Mouse (Mus musculus) lung, embryonic 14.5 days (tissue): ENCODE measurements around the gene Rnls. TPM values are rescaled to one million over a fixed set of nuclear protein-coding genes. Genes with fewer than 3 reads are reported as not detected.
A peak's percentile ranks its signal among the peaks of the same experiment; 100 is the strongest.
"Not testable (repeated sequence)": the region's sequence is repeated elsewhere in the genome, so short reads cannot be mapped to it uniquely, and the experiment has no call there.

Experiments
- ATAC-seq: fragments of 200-750 bp; cut with Nextera tagmentation; 2 replicates; pipeline ENCODE4 v1.8.0; 2017; ENCODE audit warnings: mild to moderate bottlenecking, moderate TSS enrichment, moderate library complexity; ENCODE audit not compliant: insufficient read depth
- DNase-seq: peaks from one replicate; pipeline ENCODE4 v3.0.0-alpha.2; 2015
- H3K27ac ChIP-seq: fragments of 300-500 bp; sonication (generic); 2 replicates; pipeline ENCODE4 v1.5.1; 2014; ENCODE audit warnings: low read depth, mild to moderate bottlenecking, moderate library complexity
- H3K27me3 ChIP-seq: fragments of 300-500 bp; sonication (generic); 2 replicates; pipeline ENCODE4 v1.6.1; 2014; ENCODE audit warnings: low read length, control low read depth; ENCODE audit not compliant: insufficient read depth
- H3K36me3 ChIP-seq: fragments of 300-500 bp; sonication (generic); 2 replicates; pipeline ENCODE4 v1.6.1; 2014; ENCODE audit warnings: control low read depth; ENCODE audit not compliant: insufficient read depth
- H3K4me1 ChIP-seq: fragments of 300-500 bp; sonication (generic); 2 replicates; pipeline ENCODE4 v1.6.1; 2014; ENCODE audit warnings: antibody characterized with exemption, control low read depth; ENCODE audit not compliant: insufficient read depth
- H3K4me2 ChIP-seq: fragments of 300-500 bp; sonication (generic); 2 replicates; pipeline ENCODE4 v1.6.1; 2014; ENCODE audit warnings: mild to moderate bottlenecking
- H3K4me3 ChIP-seq: fragments of 300-500 bp; sonication (generic); 2 replicates; pipeline ENCODE4 v1.5.1; 2014; ENCODE audit warnings: low read depth, low read length
- H3K9ac ChIP-seq: fragments of 300-500 bp; sonication (generic); 2 replicates; pipeline ENCODE4 v1.6.1; 2014
- H3K9me3 ChIP-seq: fragments of 300-500 bp; sonication (generic); 2 replicates; pipeline ENCODE4 v1.6.1; 2016; ENCODE audit warnings: low read depth, low read length, control low read depth
- CTCF ChIP-seq: IDR thresholded peaks from 2 replicates; pipeline ENCODE4 v1.5.1; 2016; ENCODE audit warnings: antibody characterized with exemption, low read depth
- WGBS: fragments of 180-500 bp; shearing (Covaris S2); extraction: QIAGEN DNeasy Blood & Tissue Kit; methylation state at CpG from one replicate; pipeline ENCODE4 v1.1.7; 2014; 5-methylcytosine and 5-hydroxymethylcytosine counted together
- polyA plus RNA-seq: library from polyadenylated mRNA; unstranded; fragments of >200 nt; fragmentation: Nextera tagmentation; extraction: Ambion mirVana; gene quantifications from 2 replicates; pipeline ENCODE4 v1.2.1, GENCODE M21; 2014

Rnls gene
- 6.6 and 6.8 TPM in 2 replicates for polyA plus RNA-seq

DNA sequence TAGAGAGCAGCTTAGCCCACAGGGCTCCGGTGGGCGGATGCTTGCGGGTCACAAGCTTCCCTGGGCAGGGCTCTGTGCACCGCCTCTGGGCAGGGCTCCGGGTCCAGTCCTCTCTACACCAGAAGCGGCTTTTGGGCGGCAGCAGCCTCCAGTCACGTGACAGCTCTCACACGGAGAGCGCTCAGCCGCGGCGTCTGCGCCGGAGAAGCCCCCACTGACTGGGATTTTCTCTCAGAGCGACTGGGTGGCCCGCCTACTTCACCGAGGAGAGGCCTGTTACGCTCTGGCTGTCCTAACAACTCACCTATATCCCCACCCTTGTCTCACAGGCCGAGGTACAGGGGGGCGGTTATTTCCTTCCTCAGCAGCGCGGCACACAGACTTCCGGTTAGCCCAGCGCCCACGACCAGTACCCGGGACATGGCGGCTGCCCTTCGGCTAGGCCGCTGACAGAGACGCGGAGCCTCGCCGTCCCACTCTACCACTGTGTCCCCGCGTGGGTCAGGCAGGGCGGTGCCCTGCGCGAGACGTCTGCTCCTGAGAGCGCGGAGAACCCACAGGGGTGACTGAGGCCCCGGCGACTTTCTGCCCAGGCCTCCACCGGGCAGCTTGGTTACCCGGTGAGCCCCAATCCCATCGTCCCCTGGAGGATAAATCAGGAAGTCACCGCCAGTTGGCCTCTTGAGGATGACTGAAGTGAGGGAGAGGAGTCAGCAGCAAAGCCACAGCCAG, at the start of gene Rnls:
Gene Rnls, minus strand, starts transcription at position 645 of the 732 bp plus-strand sequence.
- H3K4me1 ChIP-seq = no peaks in the 10 kb centered on the region
- H3K36me3 ChIP-seq = no peaks in the 10 kb centered on the region
- H3K9me3 ChIP-seq = no peaks in the 10 kb centered on the region; the same call in 1 of the 2 replicates
- H3K9ac ChIP-seq = peak within 1 kb of the TSS; percentile 81
- peak within 1 kb of the TSS; percentile 90 for H3K27ac ChIP-seq
- H3K4me3 ChIP-seq = peak within 1 kb of the TSS; percentile 62
- peak within 1 kb of the TSS; percentile 75 for H3K4me2 ChIP-seq
- ATAC-seq (peak; percentile 100), DNase-seq (peak; percentile 93)
- TF ChIP-seq CTCF = peak; percentile 39
- 2% methylated on average over 48 of the region's 48 CpGs for WGBS
- no peaks in the 10 kb centered on the region for H3K27me3 ChIP-seq

DNA sequence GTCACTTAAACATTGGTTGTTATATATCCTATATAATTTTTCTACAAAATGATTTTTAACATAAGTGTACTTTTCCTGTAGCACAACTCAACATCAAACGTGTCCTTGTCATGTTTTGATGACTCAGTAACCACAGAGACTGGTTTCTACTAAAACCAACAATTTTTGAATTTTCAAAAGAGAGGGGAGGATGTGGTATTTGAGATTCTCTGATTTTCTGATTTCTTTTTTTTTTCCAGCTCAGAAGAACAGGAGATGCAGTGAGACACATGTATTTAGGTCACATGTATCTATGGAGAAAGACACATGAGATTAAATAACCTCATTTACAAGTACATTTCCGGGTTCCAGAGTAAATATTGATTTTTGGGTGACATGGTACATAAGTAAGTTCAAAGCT, 37.4 kb upstream of the Rnls start:
- no peak overlapping the region for H3K4me3 ChIP-seq
- 32% methylated on average over 2 of the region's 2 CpGs for whole genome bisulfite sequencing
- ATAC-seq = no peak
- H3K9ac ChIP-seq = no peak overlapping the region
- H3K36me3 ChIP-seq = no peaks in the 10 kb centered on the region
- H3K4me1 ChIP-seq = no peaks in the 10 kb centered on the region
- no peaks in the 10 kb centered on the region for H3K27me3 ChIP-seq
- no peak overlapping the region for H3K4me2 ChIP-seq
- TF ChIP-seq CTCF = no peak
- DNase-seq = no peak
- no peak overlapping the region for H3K27ac ChIP-seq
- H3K9me3 ChIP-seq = no peaks in the 10 kb centered on the region

- WGBS = 82% methylated on average over 9 of the region's 9 CpGs
- not testable (repeated sequence) for H3K4me3 ChIP-seq, H3K36me3 ChIP-seq, H3K9me3 ChIP-seq, H3K4me1 ChIP-seq, ATAC-seq, H3K27ac ChIP-seq, H3K4me2 ChIP-seq, H3K27me3 ChIP-seq, DNase-seq, H3K9ac ChIP-seq
Observed at GRCm38 (mm10) chr19:33419368-33419767, 27.3 kb upstream of the Rnls start.

- whole genome bisulfite sequencing = 65% methylated on average over 2 of the region's 2 CpGs
- TF ChIP-seq CTCF = no peak
- no peak for ATAC-seq
- Histone ChIP-seq H3K36me3 (no peaks in the 10 kb centered on the region), H3K4me3 (no peak overlapping the region), H3K4me1 (no peaks in the 10 kb centered on the region), H3K27ac (no peak overlapping the region), H3K27me3 (no peaks in the 10 kb centered on the region), H3K9me3 (no peaks in the 10 kb centered on the region), H3K4me2 (no peak overlapping the region), H3K9ac (no peak overlapping the region)
- DNase-seq = no peak
Observed at GRCm38 (mm10) chr19:33380825-33381224, 11.3 kb downstream of the Rnls start.

DNA sequence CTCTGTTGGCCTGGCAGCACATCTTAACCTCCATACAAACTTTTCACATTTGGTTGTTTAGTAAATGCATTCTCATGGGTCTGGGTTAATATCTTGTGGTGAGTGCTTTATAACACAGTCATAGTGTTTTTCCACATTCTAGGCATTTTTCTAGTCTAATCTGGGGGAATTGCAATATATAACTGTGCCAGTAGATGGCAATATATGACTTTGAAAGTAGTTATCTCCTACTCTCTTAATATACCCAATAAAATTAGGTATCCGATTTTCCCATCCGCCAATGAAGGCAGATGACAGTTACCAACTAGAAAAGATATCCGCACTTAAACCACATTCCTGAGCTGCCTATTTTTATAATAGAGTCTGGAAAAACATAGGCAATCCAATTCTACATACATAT, 11.7 kb downstream of the Rnls start:
- Histone ChIP-seq H3K4me2 (no peak overlapping the region), H3K36me3 (no peaks in the 10 kb centered on the region), H3K4me1 (no peaks in the 10 kb centered on the region), H3K27me3 (no peaks in the 10 kb centered on the region), H3K9ac (no peak overlapping the region), H3K9me3 (no peaks in the 10 kb centered on the region), H3K4me3 (no peak overlapping the region), H3K27ac (no peak overlapping the region)
- DNase-seq (peak; percentile 85), ATAC-seq (peak; percentile 58; the same call in 1 of the 2 replicates)
- WGBS = 6% methylated on average over 3 of the region's 3 CpGs
- TF ChIP-seq CTCF = peak; percentile 63

GRCm38 (mm10) chr19:33368808-33369207, 23.3 kb downstream of the Rnls start:
- no peak for TF ChIP-seq CTCF
- Histone ChIP-seq H3K36me3 (no peaks in the 10 kb centered on the region), H3K9ac (no peak overlapping the region), H3K4me3 (no peak overlapping the region), H3K9me3 (no peaks in the 10 kb centered on the region), H3K27me3 (no peaks in the 10 kb centered on the region), H3K4me1 (no peaks in the 10 kb centered on the region), H3K27ac (no peak overlapping the region), H3K4me2 (no peak overlapping the region)
- 67% methylated on average over 2 of the region's 2 CpGs for WGBS
- ATAC-seq (no peak), DNase-seq (no peak)

- Histone ChIP-seq H3K9ac (no peak overlapping the region), H3K4me1 (no peaks in the 10 kb centered on the region), H3K27ac (no peak overlapping the region), H3K27me3 (no peaks in the 10 kb centered on the region), H3K9me3 (no peaks in the 10 kb centered on the region), H3K4me3 (no peak overlapping the region), H3K36me3 (no peaks in the 10 kb centered on the region), H3K4me2 (no peak overlapping the region)
- TF ChIP-seq CTCF = peak; percentile 92
- DNase-seq = peak; percentile 86
- 5% methylated on average over 3 of the region's 3 CpGs for WGBS
- ATAC-seq = no peak
Observed at GRCm38 (mm10) chr19:33366661-33367060, 25.4 kb downstream of the Rnls start.
